Mouse (Mus musculus) kidney, adult 2 months (tissue): ENCODE measurements around the gene Adgrf2. TPM values are rescaled to one million over a fixed set of nuclear protein-coding genes. Genes with fewer than 3 reads are reported as not detected.

Experiments used
- DNase-seq: peaks from one replicate; pipeline ENCODE4 v3.0.0; 2021
- H3K27ac ChIP-seq: fragments of 200-500 bp; 2 replicates; pipeline ENCODE4 v1.5.1; 2012; ENCODE audit warnings: low read depth, low read length, control low read depth, inconsistent platforms; ENCODE audit not compliant: insufficient read depth
- H3K27me3 ChIP-seq: fragments of 200-500 bp; replicated peaks from 2 replicates; pipeline ENCODE4 v1.6.1; 2012; ENCODE audit warnings: mild to moderate bottlenecking, moderate library complexity, low read length, inconsistent platforms; ENCODE audit not compliant: control insufficient read depth, insufficient read depth
- H3K36me3 ChIP-seq: fragments of 200-500 bp; 2 replicates; pipeline ENCODE4 v1.6.1; 2012; ENCODE audit warnings: mild to moderate bottlenecking, moderate library complexity, low read length, inconsistent platforms; ENCODE audit not compliant: control insufficient read depth, insufficient read depth
- H3K4me1 ChIP-seq: fragments of 200-500 bp; 2 replicates; pipeline ENCODE4 v1.6.1; 2011; ENCODE audit warnings: low read length; ENCODE audit not compliant: control insufficient read depth, insufficient read depth
- H3K4me3 ChIP-seq: fragments of 200-500 bp; 2 replicates; pipeline ENCODE4 v1.5.1; 2011; ENCODE audit warnings: mild to moderate bottlenecking, low read depth, low read length, control low read depth; ENCODE audit not compliant: insufficient read depth
- CTCF ChIP-seq: fragments of 200-500 bp; conservative IDR thresholded peaks from 2 replicates; pipeline ENCODE4 v1.5.1; 2011; ENCODE audit warnings: low read depth, mild to moderate bottlenecking, control low read depth, low read length, moderate library complexity, mixed read lengths; ENCODE audit not compliant: insufficient read depth, insufficient read length
- POLR2A ChIP-seq: fragments of 200-500 bp; IDR thresholded peaks from one replicate; pipeline ENCODE4 v1.6.1; 2011; ENCODE audit warnings: low read depth, low read length, control low read depth
- WGBS: fragments of 180-500 bp; shearing (Covaris S2); methylation state at CpG from one replicate; pipeline ENCODE4 v1.1.7; 2018; 5-methylcytosine and 5-hydroxymethylcytosine counted together
- polyA plus RNA-seq: library from polyadenylated mRNA; depleted of rRNA; stranded (reverse); fragments of >200 nt; gene quantifications from 2 replicates; pipeline ENCODE4 v1.2.3, GENCODE M21; 2012

Adgrf2 gene
- polyA plus RNA-seq, 1 experiment, result 0.08 TPM

DNA sequence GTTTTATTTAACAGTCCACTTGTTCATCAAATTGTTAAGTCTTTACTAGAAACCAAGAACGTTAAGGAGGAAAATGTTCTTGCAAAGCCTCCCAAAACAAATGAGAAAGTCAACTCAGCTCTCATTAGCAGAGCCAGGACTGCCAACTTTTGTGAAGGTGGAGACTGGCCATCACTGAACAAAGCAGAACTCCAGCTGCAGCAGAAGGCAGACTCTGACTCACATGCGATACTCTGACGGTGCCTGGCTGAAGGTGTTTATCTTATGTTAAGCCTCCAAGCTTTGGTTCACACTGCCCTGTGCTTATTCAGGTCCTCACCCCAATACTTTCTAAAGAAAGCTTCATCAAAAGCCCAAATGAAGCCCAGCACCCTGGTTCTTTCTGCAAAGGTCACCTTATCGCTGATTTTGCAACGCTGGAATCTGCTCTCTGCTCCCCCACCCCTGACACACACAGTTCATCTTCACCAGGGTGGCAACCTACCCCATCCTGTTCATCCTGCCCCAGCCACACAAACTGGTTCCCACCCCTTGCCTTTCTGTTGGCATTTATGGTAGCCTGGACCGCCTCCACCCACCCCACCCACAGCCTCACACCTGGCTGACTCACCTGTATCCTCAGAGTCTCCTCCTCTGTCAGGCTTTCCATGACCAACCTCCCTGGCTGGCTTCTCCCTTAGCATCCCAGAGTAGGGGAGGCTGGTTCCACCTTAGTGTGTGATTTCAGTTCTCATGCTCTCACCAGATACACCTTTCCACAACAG lies 3.9 kb upstream of the Adgrf2 start:
- DNase-seq, result no peak
- no peaks in the 10 kb centered on the region for H3K27me3 ChIP-seq
- no peak overlapping the region for H3K27ac ChIP-seq
- 82% methylated on average over 6 of the region's 6 CpGs for WGBS
- no peak for TF ChIP-seq POLR2A
- no peak for TF ChIP-seq CTCF
- H3K36me3 ChIP-seq, result no peaks in the 10 kb centered on the region
- no peaks in the 10 kb centered on the region for H3K4me1 ChIP-seq
- no peak overlapping the region for H3K4me3 ChIP-seq

DNA sequence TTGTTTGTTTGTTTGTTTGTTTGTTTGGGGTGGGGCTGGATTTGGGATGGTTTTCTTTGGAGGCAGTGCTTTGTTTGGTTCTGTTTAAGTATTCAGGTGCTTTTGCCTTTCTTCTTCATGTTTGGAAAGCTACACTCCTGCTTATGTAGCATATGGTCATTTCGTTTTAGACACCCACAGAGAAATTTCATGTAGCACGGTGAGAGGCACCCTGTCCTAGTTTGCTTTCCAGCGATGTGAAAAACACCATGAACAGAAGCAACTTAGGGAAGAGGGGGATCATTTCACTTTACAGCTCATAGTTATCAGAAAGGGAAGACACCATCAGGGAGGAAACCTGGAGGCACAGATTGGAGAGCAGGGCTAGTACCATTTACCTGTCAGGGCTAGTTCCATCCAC lies 844 bp upstream of the Adgrf2 start:
- Histone ChIP-seq H3K27ac (no peak overlapping the region), H3K27me3 (no peaks in the 10 kb centered on the region), H3K4me3 (no peak overlapping the region), H3K36me3 (no peaks in the 10 kb centered on the region), H3K4me1 (no peaks in the 10 kb centered on the region)
- DNase-seq, result no peak
- 82% methylated on average over 3 of the region's 3 CpGs for WGBS
- TF ChIP-seq CTCF (no peak), POLR2A (no peak)

DNA sequence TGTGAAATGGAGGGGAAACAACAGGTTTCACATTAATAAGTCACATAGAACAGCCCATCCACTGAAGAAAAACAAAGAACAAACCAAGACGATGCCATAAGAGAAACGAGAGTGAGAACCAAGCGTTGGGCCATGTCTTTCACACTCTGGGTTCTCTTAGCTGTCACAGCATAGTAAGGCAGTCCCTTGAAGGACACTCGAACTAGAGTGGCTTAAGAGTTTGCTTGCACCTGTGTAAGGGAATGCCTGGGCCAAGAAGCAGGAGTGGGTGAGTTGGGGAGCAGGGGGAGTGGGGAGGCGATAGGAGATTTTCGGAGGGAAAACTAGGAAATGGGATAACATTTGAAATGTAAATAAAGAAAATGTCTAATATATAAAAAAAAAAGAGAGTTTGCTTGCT lies 3.2 kb downstream of the Adgrf2 start:
- Histone ChIP-seq H3K4me1 (no peaks in the 10 kb centered on the region), H3K27me3 (no peaks in the 10 kb centered on the region), H3K36me3 (no peaks in the 10 kb centered on the region), H3K27ac (no peak overlapping the region), H3K4me3 (no peak overlapping the region)
- DNase-seq, result no peak
- no peak for TF ChIP-seq POLR2A
- TF ChIP-seq CTCF, result no peak
- WGBS, result 82% methylated on average over 6 of the region's 6 CpGs

DNA sequence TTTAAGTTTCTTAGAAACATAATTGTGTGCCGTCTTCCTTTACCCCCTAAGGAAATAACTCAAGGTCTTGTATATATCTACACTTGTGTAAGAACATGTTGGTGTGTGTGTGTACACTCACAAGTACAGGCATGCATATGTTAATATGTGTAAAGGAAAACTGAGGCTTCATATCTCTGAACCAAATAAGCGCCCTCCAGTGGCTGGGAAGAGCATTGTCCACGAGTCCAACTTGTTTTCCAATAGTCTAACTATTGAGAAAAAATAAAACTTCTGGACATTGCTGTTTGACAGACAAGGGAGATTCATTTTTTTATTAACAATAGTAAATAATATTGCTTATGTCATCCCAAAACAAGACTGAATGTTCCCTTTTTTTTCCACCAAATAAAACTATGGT lies 24.8 kb downstream of the Adgrf2 start:
- H3K27ac ChIP-seq, result no peak overlapping the region
- no peaks in the 10 kb centered on the region for H3K4me1 ChIP-seq
- no peak overlapping the region for H3K4me3 ChIP-seq
- H3K27me3 ChIP-seq, result no peaks in the 10 kb centered on the region
- WGBS, result 59% methylated on average over 3 of the region's 3 CpGs
- no peak for DNase-seq
- TF ChIP-seq POLR2A (no peak), CTCF (peak; percentile 24; the same call in 1 of the 2 replicates)
- no peaks in the 10 kb centered on the region for H3K36me3 ChIP-seq

DNA sequence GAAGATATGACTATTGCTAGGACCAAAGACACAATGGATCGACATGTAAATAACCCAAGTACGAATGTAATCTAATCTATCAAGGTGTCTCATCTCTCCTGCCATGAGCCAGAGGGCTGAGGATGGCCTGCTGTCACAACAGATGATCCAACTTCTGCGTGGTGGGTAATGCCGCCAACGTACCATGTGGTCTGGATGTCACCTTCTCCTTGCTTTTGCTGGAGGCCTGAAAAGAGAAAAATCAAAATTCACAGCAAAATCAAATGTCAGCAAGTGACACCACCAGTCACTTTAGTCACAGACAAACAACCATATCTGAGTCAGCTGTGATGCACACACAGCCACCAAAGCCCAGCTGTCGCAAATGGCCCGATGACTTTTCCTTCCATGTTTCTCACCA lies 27.0 kb downstream of the Adgrf2 start:
- Histone ChIP-seq H3K4me3 (no peak overlapping the region), H3K27me3 (no peaks in the 10 kb centered on the region), H3K36me3 (no peaks in the 10 kb centered on the region), H3K27ac (no peak overlapping the region), H3K4me1 (no peaks in the 10 kb centered on the region)
- no peak for TF ChIP-seq CTCF
- no peak for TF ChIP-seq POLR2A
- 88% methylated on average over 7 of the region's 7 CpGs for WGBS
- DNase-seq, result no peak

DNA sequence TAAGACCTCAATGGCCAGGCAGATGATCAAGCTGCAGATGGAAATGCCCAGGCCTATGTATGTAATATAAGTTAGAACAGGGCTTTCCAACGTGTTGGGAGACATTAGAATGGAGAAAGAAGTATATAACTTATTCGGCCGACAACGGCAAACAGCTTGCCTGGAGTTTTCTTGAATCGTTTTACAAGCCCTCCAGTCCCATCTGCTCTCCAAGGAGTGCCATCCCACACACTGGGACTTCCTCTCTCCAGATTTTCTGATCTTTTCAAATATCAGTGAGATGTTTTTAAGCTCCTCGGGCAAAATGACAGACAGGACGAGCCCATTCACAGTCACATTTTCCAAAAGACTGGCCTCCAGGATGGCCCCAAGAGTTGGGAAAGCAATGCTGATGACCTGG lies 31.3 kb downstream of the Adgrf2 start:
- H3K36me3 ChIP-seq, result no peaks in the 10 kb centered on the region
- H3K27ac ChIP-seq, result no peak overlapping the region
- DNase-seq, result no peak
- no peak overlapping the region for H3K4me3 ChIP-seq
- TF ChIP-seq POLR2A, result no peak
- TF ChIP-seq CTCF, result no peak
- no peaks in the 10 kb centered on the region for H3K27me3 ChIP-seq
- 88% methylated on average over 7 of the region's 7 CpGs for WGBS
- H3K4me1 ChIP-seq, result no peaks in the 10 kb centered on the region

DNA sequence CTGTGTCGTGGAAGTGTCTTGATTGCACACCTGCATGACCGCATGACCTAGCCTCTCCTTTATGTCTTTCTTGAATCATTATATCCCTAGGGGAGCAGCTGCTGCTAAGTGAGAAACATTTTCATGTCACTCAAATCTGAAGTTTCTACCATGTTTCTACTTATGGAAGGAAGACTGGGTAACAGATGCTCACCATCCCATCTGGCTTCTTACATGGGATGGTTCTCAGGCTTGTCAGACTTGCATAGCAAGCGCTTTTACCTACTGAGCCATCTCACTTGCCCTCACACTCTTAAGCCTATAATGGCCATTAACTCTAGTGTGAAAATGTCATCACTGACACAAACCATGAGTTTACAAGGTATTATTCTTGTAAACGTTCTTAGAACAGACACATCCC lies 36.4 kb downstream of the Adgrf2 start:
- no peak for TF ChIP-seq CTCF
- no peak for TF ChIP-seq POLR2A
- no peak for DNase-seq
- H3K4me1 ChIP-seq, result no peaks in the 10 kb centered on the region
- H3K4me3 ChIP-seq, result no peak overlapping the region
- H3K27ac ChIP-seq, result no peak overlapping the region
- no peaks in the 10 kb centered on the region for H3K27me3 ChIP-seq
- no peaks in the 10 kb centered on the region for H3K36me3 ChIP-seq
- WGBS, result 82% methylated on average over 4 of the region's 4 CpGs

DNA sequence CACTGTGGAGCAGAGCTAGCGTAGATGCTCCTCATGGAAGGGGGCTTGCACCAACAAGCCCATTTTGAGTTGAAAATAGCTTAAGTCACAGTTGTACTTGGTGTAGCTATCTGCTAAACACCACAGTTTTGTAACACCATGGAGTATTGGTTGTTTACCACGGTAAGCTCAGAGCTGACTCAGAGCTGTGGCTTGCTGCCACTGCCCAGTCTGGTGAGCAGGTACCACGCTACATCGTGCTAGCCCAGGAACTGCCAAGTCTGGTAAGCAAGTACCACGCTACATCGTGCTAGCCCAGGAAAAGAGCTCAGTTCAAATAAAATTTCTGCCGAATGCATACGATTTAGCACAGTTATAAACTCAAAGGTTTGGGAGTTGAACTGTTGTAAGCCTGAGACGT lies 39.8 kb downstream of the Adgrf2 start:
- TF ChIP-seq POLR2A (no peak), CTCF (no peak)
- Histone ChIP-seq H3K4me1 (no peaks in the 10 kb centered on the region), H3K27me3 (no peaks in the 10 kb centered on the region), H3K27ac (no peak overlapping the region), H3K4me3 (no peak overlapping the region), H3K36me3 (no peaks in the 10 kb centered on the region)
- no peak for DNase-seq
- WGBS, result 90% methylated on average over 9 of the region's 9 CpGs
